In the genomic region with DNA sequence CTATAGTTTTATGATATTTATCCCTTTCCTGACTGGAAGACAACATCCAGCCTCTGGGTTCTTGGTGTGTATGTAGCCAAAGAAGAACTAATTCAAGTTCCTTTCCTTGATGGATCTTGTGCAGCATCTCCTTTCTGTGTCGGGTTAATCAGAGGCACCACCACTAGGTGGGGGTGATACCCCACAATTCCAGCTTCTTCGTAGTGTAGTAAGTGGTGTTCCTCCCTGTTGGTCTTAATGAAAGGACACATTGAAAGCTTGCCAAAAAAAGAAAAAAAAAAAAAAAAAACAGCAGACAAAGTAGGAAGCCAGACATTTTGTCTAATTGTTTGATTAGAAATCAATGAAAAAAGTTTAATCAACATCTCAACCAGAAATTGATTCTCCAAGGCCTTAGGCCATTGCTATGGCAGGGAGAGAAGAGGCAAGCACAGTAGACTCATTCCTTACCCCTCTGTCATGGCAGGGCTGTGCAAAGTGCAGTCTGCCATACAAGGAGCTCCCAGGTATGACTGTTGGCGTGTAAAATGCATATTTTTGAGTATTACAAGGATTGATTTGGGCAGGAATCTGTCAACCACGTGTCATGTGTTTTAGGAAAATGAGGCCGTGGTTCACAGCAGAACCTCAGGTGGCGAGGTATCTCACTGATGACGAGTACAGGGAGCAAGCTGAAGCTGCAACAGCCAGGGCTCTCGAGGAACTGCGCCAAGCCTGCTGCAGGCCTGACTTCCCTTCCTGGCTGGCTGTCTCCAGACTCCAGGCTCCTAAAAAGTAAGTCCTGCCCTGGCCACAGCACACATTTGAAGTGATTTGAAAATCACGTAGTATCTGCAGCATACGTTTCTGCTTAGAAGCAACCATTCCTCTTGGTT, we compare ENCODE assay signal across 9 mouse cellular contexts. TPM values are rescaled to one million over a fixed set of nuclear protein-coding genes. Genes with fewer than 3 reads are reported as not detected.
A peak's percentile ranks its signal among the peaks of the same experiment; 100 is the strongest.
DNase-seq lines count a peak whose midpoint lies in the region; ATAC-seq and TF ChIP-seq lines count a peak whose summit lies in the region.
"Had no signal": no experiment of that assay in that cellular context is flagged by ENCODE, and none has a peak within 500 bp of the region (broad histone marks: within the 10 kb centered on the region; RNA-seq: fewer than 3 reads in every experiment).

No protein-coding gene starts in this region.

- H3K4me2 ChIP-seq in kidney, embryonic 15.5 days: no peak overlapping the region
- no peak overlapping the region for H3K4me2 ChIP-seq in intestine, postnatal 0 days (replicated peaks; ENCODE audit: low read depth)
- no peak overlapping the region for H3K4me2 ChIP-seq in midbrain, embryonic 16.5 days (ENCODE audit: low read length)

- peak; percentile 75 for DNase-seq in kidney, adult 18-20 months
- DNase-seq in cerebellum, postnatal 25 days: peak; percentile 75 to 82
- peak; percentile 46 to 54 for DNase-seq in gastrocnemius, adult 8-10 months (ENCODE audit: low spot score in 2 of 2)
- peak; percentile 79 for DNase-seq in left cerebral cortex, postnatal 4 days
- peak; percentile 66 to 71 for DNase-seq in spleen, adult 2 months (ENCODE audit: low read depth in 1 of 2, low spot score in 2 of 2)

- no peak overlapping the region for H3K4me3 ChIP-seq in kidney, embryonic 15.5 days (replicated peaks)
- H3K4me3 ChIP-seq in intestine, postnatal 0 days (ENCODE audit: low read depth, low read length): no peak overlapping the region
- H3K4me3 ChIP-seq in midbrain, embryonic 16.5 days (ENCODE audit: low read depth, low read length): no peak overlapping the region
- H3K4me3 ChIP-seq in spleen, adult 2 months (ENCODE audit: extremely low read depth, insufficient read depth, insufficient read length): no peak overlapping the region

- no peaks in the 10 kb centered on the region for H3K4me1 ChIP-seq in kidney, embryonic 15.5 days
- H3K4me1 ChIP-seq in intestine, postnatal 0 days (replicated peaks; ENCODE audit: control insufficient read depth, insufficient read depth, low read length): no peaks in the 10 kb centered on the region
- no peaks in the 10 kb centered on the region for H3K4me1 ChIP-seq in midbrain, embryonic 16.5 days (ENCODE audit: control insufficient read depth, insufficient read depth, low read length)
- peaks cover 2% of the 10 kb centered on the region; the same call in 1 of the 2 replicates for H3K4me1 ChIP-seq in spleen, adult 2 months (ENCODE audit: control insufficient read depth, insufficient read depth, insufficient read length)

- TF ChIP-seq CTCF in intestine, postnatal 0 days (IDR thresholded peaks at IDR 0.05; ENCODE audit: low read depth): peak; percentile 83
- TF ChIP-seq CTCF in spleen, adult 2 months (IDR thresholded peaks at IDR 0.05; ENCODE audit: extremely low read depth, insufficient read depth, insufficient read length, insufficient replicate concordance): peak; percentile 54; the same call in 1 of the 2 replicates

- TF ChIP-seq POLR2A in spleen, adult 2 months (IDR thresholded peaks at IDR 0.05; ENCODE audit: low read depth, low read length): no peak

- intact Hi-C loops in left cerebral cortex, postnatal 4 days (cut with DNase I): loop anchor here (5.0 to 10.0 kb wide), 2 partner anchors 99 to 626 kb away; no protein-coding TSS in a partner anchor

- H3K36me3 ChIP-seq in kidney, embryonic 15.5 days: peaks cover 44% of the 10 kb centered on the region
- peaks cover 6% of the 10 kb centered on the region; the same call in 1 of the 2 replicates for H3K36me3 ChIP-seq in intestine, postnatal 0 days (ENCODE audit: control insufficient read depth, insufficient read depth)
- H3K36me3 ChIP-seq in midbrain, embryonic 16.5 days (ENCODE audit: control insufficient read depth, insufficient read depth, low read length): peaks cover 4% of the 10 kb centered on the region
- peaks cover 27% of the 10 kb centered on the region for H3K36me3 ChIP-seq in spleen, adult 2 months (ENCODE audit: control insufficient read depth, insufficient read depth, low read length)

- H3K27me3 ChIP-seq in kidney, embryonic 15.5 days: no peaks in the 10 kb centered on the region
- no peaks in the 10 kb centered on the region for H3K27me3 ChIP-seq in intestine, postnatal 0 days (replicated peaks; ENCODE audit: control insufficient read depth, insufficient read depth, low read length)
- no peaks in the 10 kb centered on the region for H3K27me3 ChIP-seq in midbrain, embryonic 16.5 days (ENCODE audit: control insufficient read depth, insufficient read depth, low read depth, low read length)
- H3K27me3 ChIP-seq in spleen, adult 2 months (ENCODE audit: control insufficient read depth, insufficient read depth, low read length): no peaks in the 10 kb centered on the region

- H3K9ac ChIP-seq in kidney, embryonic 15.5 days: no peak overlapping the region
- H3K9ac ChIP-seq in intestine, postnatal 0 days (ENCODE audit: low read depth, low read length): no peak overlapping the region
- no peak overlapping the region for H3K9ac ChIP-seq in midbrain, embryonic 16.5 days (ENCODE audit: low read depth, low read length)

- WGBS in kidney, embryonic 15.5 days: 84% methylated on average over 11 of the region's 11 CpGs
- WGBS in intestine, postnatal 0 days: 82% methylated on average over 11 of the region's 11 CpGs
- WGBS in midbrain, embryonic 16.5 days: 77% methylated on average over 11 of the region's 11 CpGs
- 70% methylated on average over 11 of the region's 11 CpGs for WGBS in spleen, adult 2 months

- no peak overlapping the region for H3K27ac ChIP-seq in kidney, embryonic 15.5 days
- H3K27ac ChIP-seq in intestine, postnatal 0 days (ENCODE audit: low read depth, low read length): no peak overlapping the region
- no peak overlapping the region for H3K27ac ChIP-seq in midbrain, embryonic 16.5 days (ENCODE audit: low read length)
- H3K27ac ChIP-seq in spleen, adult 2 months (ENCODE audit: insufficient read depth, low read length): no peak overlapping the region

- no peak; the same call in 1 of the 2 replicates for ATAC-seq in kidney, embryonic 15.5 days (replicated peaks; ENCODE audit: low FRiP score)
- ATAC-seq in intestine, postnatal 0 days: peak; percentile 69
- peak; percentile 92 for ATAC-seq in midbrain, embryonic 16.5 days

- no peaks in the 10 kb centered on the region for H3K9me3 ChIP-seq in kidney, embryonic 15.5 days (replicated peaks)
- no peaks in the 10 kb centered on the region for H3K9me3 ChIP-seq in intestine, postnatal 0 days (ENCODE audit: control insufficient read depth)
- H3K9me3 ChIP-seq in midbrain, embryonic 16.5 days (replicated peaks; ENCODE audit: control insufficient read depth, low read length, poor library complexity, severe bottlenecking): no peaks in the 10 kb centered on the region
- H3K9me3 ChIP-seq: G1E had no signal

RNA-seq across cellular contexts. Expression of gene Nemp2, which starts 17.9 kb away (rescaled TPM):
- polyA plus RNA-seq in kidney, embryonic 15.5 days (2015; fragmentation: Nextera tagmentation; extraction: Ambion mirVana): 10.0 and 11.3 TPM in 2 replicates
- total RNA-seq in gastrocnemius, adult 8-10 months (2022): under 1 TPM; 0.17 to 0.54 (median 0.47) TPM
- polyA plus RNA-seq in intestine, postnatal 0 days (2015; fragmentation: Nextera tagmentation; extraction: Ambion mirVana): 2.0 and 2.1 TPM in 2 replicates
- total RNA-seq in left cerebral cortex, postnatal 4 days (2021): 1 to 10 TPM; 7.7 to 8.8 TPM
- polyA plus RNA-seq in midbrain, embryonic 16.5 days (2015; fragmentation: Nextera tagmentation; extraction: Ambion mirVana): 5.0 and 5.6 TPM in 2 replicates
- polyA plus RNA-seq in spleen, adult 2 months (2012; rRNA removed): 20.9 and 23.2 TPM in 2 replicates
